8 mouse cellular contexts compared by ENCODE assay signal in the genomic region with DNA sequence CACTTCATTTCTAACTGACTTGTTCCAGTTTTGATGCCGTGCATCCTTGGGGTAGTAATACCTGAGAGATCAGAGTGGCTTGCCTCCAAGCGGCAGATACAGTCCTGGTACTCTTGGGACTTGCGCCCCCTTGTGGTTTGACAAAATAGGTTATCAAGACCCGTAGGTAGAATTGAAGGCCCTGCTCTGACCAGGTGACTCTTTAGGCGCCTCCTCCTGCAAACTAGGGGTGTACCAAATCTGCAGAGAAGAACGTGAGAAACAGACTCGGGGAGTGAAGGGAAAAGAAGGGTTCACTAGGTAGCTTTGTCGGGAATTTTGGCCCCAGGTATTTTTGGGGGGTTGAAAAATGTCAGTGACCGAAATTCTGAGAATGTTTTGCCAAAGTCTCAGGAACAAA. TPM values are rescaled to one million over a fixed set of nuclear protein-coding genes. Genes with fewer than 3 reads are reported as not detected.
DNase-seq lines count a peak whose midpoint lies in the region; ATAC-seq and TF ChIP-seq lines count a peak whose summit lies in the region.

No protein-coding gene starts in this region.

- in situ Hi-C loops in CH12.LX (cut with MboI; ENCODE audit: low pct_ligation_motif_present, low pct_unique_long_range_greater_than_20kb, low sequenced_read_pairs) = no loop called here

- H3K9me3 ChIP-seq in CH12.LX (replicated peaks; ENCODE audit: low read length) = no peaks in the 10 kb centered on the region
- H3K9me3 ChIP-seq in forebrain, embryonic 10.5 days = no peaks in the 10 kb centered on the region
- H3K9me3 ChIP-seq in heart, embryonic 15.5 days (replicated peaks) = no peaks in the 10 kb centered on the region
- H3K9me3 ChIP-seq in liver, embryonic 14.5 days (ENCODE audit: control insufficient read depth, low read length) = no peaks in the 10 kb centered on the region
- H3K9me3 ChIP-seq in stomach, embryonic 15.5 days = no peaks in the 10 kb centered on the region

- ATAC-seq in heart, embryonic 15.5 days (replicated peaks; ENCODE audit: insufficient number of reproducible peaks, insufficient read depth, low FRiP score, low read depth) = peak; percentile 54; the same call in 1 of the 2 replicates
- ATAC-seq in liver, embryonic 14.5 days (ENCODE audit: insufficient read depth) = peak; percentile 78
- ATAC-seq in stomach, embryonic 15.5 days (ENCODE audit: insufficient read depth, low FRiP score, low read depth) = peak; percentile 67

- H3K27me3 ChIP-seq in CH12.LX (replicated peaks) = no peaks in the 10 kb centered on the region
- H3K27me3 ChIP-seq in forebrain, embryonic 10.5 days (ENCODE audit: poor library complexity, severe bottlenecking) = no peaks in the 10 kb centered on the region
- no peaks in the 10 kb centered on the region for H3K27me3 ChIP-seq in heart, embryonic 15.5 days
- no peaks in the 10 kb centered on the region for H3K27me3 ChIP-seq in liver, embryonic 14.5 days (ENCODE audit: control insufficient read depth, insufficient read depth, low read length)
- H3K27me3 ChIP-seq in stomach, embryonic 15.5 days (replicated peaks) = no peaks in the 10 kb centered on the region

- no peaks in the 10 kb centered on the region for H3K79me2 ChIP-seq in CH12.LX (replicated peaks; ENCODE audit: control insufficient read depth, extremely low read depth, insufficient read depth, poor library complexity, severe bottlenecking)

- 4% methylated on average over 9 of the region's 9 CpGs for WGBS in forebrain, embryonic 10.5 days
- WGBS in heart, embryonic 15.5 days = 5% methylated on average over 9 of the region's 9 CpGs
- 1% methylated on average over 9 of the region's 9 CpGs for WGBS in liver, embryonic 14.5 days (ENCODE audit: insufficient replicate concordance)
- 6% methylated on average over 9 of the region's 9 CpGs for WGBS in stomach, embryonic 15.5 days

- peak overlapping the region; percentile 99 for H3K4me2 ChIP-seq in CH12.LX (ENCODE audit: insufficient read depth, low read depth, poor library complexity, severe bottlenecking)
- H3K4me2 ChIP-seq in heart, embryonic 15.5 days = peak overlapping the region; percentile 54
- H3K4me2 ChIP-seq in liver, embryonic 14.5 days (ENCODE audit: low read depth) = peak overlapping the region; percentile 53
- peak overlapping the region; percentile 47 for H3K4me2 ChIP-seq in stomach, embryonic 15.5 days

- no peaks in the 10 kb centered on the region for H3K36me3 ChIP-seq in CH12.LX (replicated peaks in 1 of 2; ENCODE audit: control insufficient read depth in 1 of 2, insufficient read depth in 1 of 2, low read length in 1 of 2)
- H3K36me3 ChIP-seq in forebrain, embryonic 10.5 days (replicated peaks) = no peaks in the 10 kb centered on the region
- H3K36me3 ChIP-seq in heart, embryonic 15.5 days = no peaks in the 10 kb centered on the region
- no peaks in the 10 kb centered on the region for H3K36me3 ChIP-seq in liver, embryonic 14.5 days (replicated peaks; ENCODE audit: control insufficient read depth, insufficient read depth, low read depth)
- no peaks in the 10 kb centered on the region for H3K36me3 ChIP-seq in stomach, embryonic 15.5 days

- H3K27ac ChIP-seq in CH12.LX (ENCODE audit: insufficient read depth, low read depth) = peak overlapping the region; percentile 86
- H3K27ac ChIP-seq in forebrain, embryonic 10.5 days = peak overlapping the region; percentile 84
- peak overlapping the region; percentile 55 for H3K27ac ChIP-seq in heart, embryonic 15.5 days
- no peak overlapping the region for H3K27ac ChIP-seq in liver, embryonic 14.5 days
- peak overlapping the region; percentile 59; the same call in 1 of the 2 replicates for H3K27ac ChIP-seq in stomach, embryonic 15.5 days

- dilution Hi-C loops in CH12.LX (cut with MboI; ENCODE audit: extremely low pct_ligation_motif_present, extremely low pct_unique_long_range_greater_than_20kb, low sequenced_read_pairs) = no loop called here

- H3K4me3 ChIP-seq in CH12.LX (replicated peaks in 1 of 3; ENCODE audit: low read depth in 2 of 3, low read length in 2 of 3, poor library complexity in 1 of 3) = peak overlapping the region in 1 of 3 experiments; percentile 14
- H3K4me3 ChIP-seq in forebrain, embryonic 10.5 days = peak overlapping the region; percentile 40
- H3K4me3 ChIP-seq in heart, embryonic 15.5 days = peak overlapping the region; percentile 2
- H3K4me3 ChIP-seq in liver, embryonic 14.5 days (ENCODE audit: insufficient read depth in 1 of 2, low read depth in 2 of 2, low read length in 2 of 2) = peak overlapping the region; percentile 24 to 25
- H3K4me3 ChIP-seq in stomach, embryonic 15.5 days (replicated peaks) = peak overlapping the region; percentile 5

- TF ChIP-seq RAD21 in CH12.LX (IDR thresholded peaks at IDR 0.05; ENCODE audit: low read depth, low read length) = peak; percentile 68

- no peak for TF ChIP-seq EP300 in CH12.LX (IDR thresholded peaks at IDR 0.05; ENCODE audit: low read length)
- TF ChIP-seq EP300 in liver, embryonic 14.5 days (IDR thresholded peaks at IDR 0.05; ENCODE audit: low read depth) = 0 out of 2 replicates have a peak, but pooled peaks have one; percentile 5

- TF ChIP-seq POLR2A in CH12.LX (IDR thresholded peaks at IDR 0.05; ENCODE audit: low read depth, low read length) = no peak; the same call in 1 of the 2 replicates

- DNase-seq in CH12.LX (ENCODE audit: extremely low read depth) = peak; percentile 94
- DNase-seq in c-Kit-positive CD71-negative TER-119-negative erythroid progenitor cells, embryonic 14.5 days (ENCODE audit: low read depth) = peak; percentile 82
- peak; percentile 80 for DNase-seq in forebrain, embryonic 10.5 days (ENCODE audit: extremely low spot score, low spot score)
- peak; percentile 87 for DNase-seq in kidney, postnatal 14 days
- peak; percentile 70 to 75 (median 74) for DNase-seq in liver, embryonic 14.5 days (ENCODE audit: low read depth in 3 of 3, low spot score in 3 of 3)
- DNase-seq in neural tube, embryonic 10.5 days (ENCODE audit: extremely low spot score, low spot score) = peak; percentile 78

- peak; percentile 62 to 91 for TF ChIP-seq CTCF in CH12.LX (conservative IDR thresholded peaks at IDR 0.05 in 1 of 2, IDR thresholded peaks at IDR 0.05 in 1 of 2; ENCODE audit: low read depth in 2 of 2, low read length in 2 of 2)
- TF ChIP-seq CTCF in liver, embryonic 14.5 days (IDR thresholded peaks at IDR 0.05; ENCODE audit: low read depth) = peak; percentile 88

- peaks cover 24 to 66% of the 10 kb centered on the region in 2 experiments for H3K4me1 ChIP-seq in CH12.LX (ENCODE audit: control insufficient read depth in 1 of 2, insufficient read depth in 2 of 2)
- H3K4me1 ChIP-seq in forebrain, embryonic 10.5 days = peaks cover 40% of the 10 kb centered on the region
- peaks cover 31% of the 10 kb centered on the region for H3K4me1 ChIP-seq in heart, embryonic 15.5 days (replicated peaks)
- H3K4me1 ChIP-seq in liver, embryonic 14.5 days (replicated peaks; ENCODE audit: control insufficient read depth in 2 of 2, insufficient read depth in 2 of 2, low read length in 1 of 2) = peaks cover 5 to 14% of the 10 kb centered on the region in 2 experiments; a peak in 3 of 4 replicates
- peaks cover 13% of the 10 kb centered on the region for H3K4me1 ChIP-seq in stomach, embryonic 15.5 days

- peak overlapping the region; percentile 88 for H3K9ac ChIP-seq in CH12.LX (ENCODE audit: insufficient read depth, low read depth)
- 0 out of 2 replicates have a peak overlapping the region, but pooled peaks have one; percentile 12 for H3K9ac ChIP-seq in heart, embryonic 15.5 days
- peak overlapping the region; percentile 61 for H3K9ac ChIP-seq in liver, embryonic 14.5 days (replicated peaks)
- no peak overlapping the region for H3K9ac ChIP-seq in stomach, embryonic 15.5 days

TF ChIP-seq in CH12.LX, 34 proteins besides CTCF, POLR2A, EP300 and RAD21:
- TF ChIP-seq TCF12 (IDR thresholded peaks at IDR 0.05; ENCODE audit: low read depth, low read length) (0 out of 2 replicates have a peak, but pooled peaks have one; percentile 28), MAX (IDR thresholded peaks at IDR 0.05; ENCODE audit: low read length) (0 out of 2 replicates have a peak, but pooled peaks have one; percentile 19), CHD1 (IDR thresholded peaks at IDR 0.05; ENCODE audit: low read depth, low read length) (0 out of 2 replicates have a peak, but pooled peaks have one; percentile 56), SIN3A (IDR thresholded peaks at IDR 0.05; ENCODE audit: low read length) (peak; percentile 67; the same call in 1 of the 2 replicates), ZKSCAN1 (IDR thresholded peaks at IDR 0.05; ENCODE audit: borderline replicate concordance, low read depth, low read length) (no peak), ZC3H11A (IDR thresholded peaks at IDR 0.05; ENCODE audit: low read depth, low read length) (no peak; the same call in 1 of the 2 replicates), IRF4 (IDR thresholded peaks at IDR 0.05; ENCODE audit: low read depth, low read length) (peak; percentile 63), HCFC1 (IDR thresholded peaks at IDR 0.05; ENCODE audit: low read depth, low read length) (peak; percentile 25; the same call in 1 of the 2 replicates), NELFE (IDR thresholded peaks at IDR 0.05; ENCODE audit: low read depth, low read length) (peak; percentile 46; the same call in 1 of the 2 replicates), GABPA (IDR thresholded peaks at IDR 0.05; ENCODE audit: insufficient replicate concordance, low read depth, low read length) (no peak), MXI1 (IDR thresholded peaks at IDR 0.05; ENCODE audit: low read depth, low read length) (no peak; the same call in 1 of the 2 replicates), MEF2A (IDR thresholded peaks at IDR 0.05; ENCODE audit: borderline replicate concordance, low read depth, low read length) (no peak; the same call in 1 of the 2 replicates), MYC (IDR thresholded peaks at IDR 0.05; ENCODE audit: low read depth, low read length) (0 out of 2 replicates have a peak, but pooled peaks have one; percentile 41), SMC3 (IDR thresholded peaks at IDR 0.05; ENCODE audit: low read depth, low read length) (peak; percentile 87), JUND (conservative IDR thresholded peaks at IDR 0.05; ENCODE audit: low read depth, low read length) (0 out of 2 replicates have a peak, but pooled peaks have one; percentile 13), JUN (IDR thresholded peaks at IDR 0.05; ENCODE audit: insufficient read depth, low read depth, low read length) (no peak)

RNA-seq across cellular contexts. Expression of a gene that starts 7.9 kb away (rescaled TPM):
- total RNA-seq in CH12.LX (2012; rRNA removed) (48.8 and 51.4 TPM in 2 replicates), CH12.LX (2014; rRNA removed) (62.7 and 76.0 TPM in 2 replicates)
- 131 and 147 TPM in 2 replicates for polyA plus RNA-seq in CH12.LX (2012; ENCODE audit: insufficient read length, low read depth)
- 0.67 TPM in 1 of 2 replicates, not detected in the other for polyA plus RNA-seq in forebrain, embryonic 10.5 days (2016; fragmentation: Nextera tagmentation; extraction: Ambion mirVana)
- 7.2 and 7.5 TPM in 2 replicates for polyA plus RNA-seq in heart, embryonic 15.5 days (2015; fragmentation: Nextera tagmentation; extraction: Ambion mirVana)
- polyA plus RNA-seq in liver, embryonic 14.5 days (2012; rRNA removed) = 2.8 and 3.6 TPM in 2 replicates
- polyA plus RNA-seq in liver, embryonic 14.5 days (2014; fragmentation: Nextera tagmentation; extraction: Ambion mirVana) = 19.0 and 20.8 TPM in 2 replicates
- 30.9 and 34.6 TPM in 2 replicates for polyA plus RNA-seq in stomach, embryonic 15.5 days (2015; fragmentation: Nextera tagmentation; extraction: Ambion mirVana)

Comparison
In these comparisons a context has a peak if more than half of its experiments do, and no peak if none do; other contexts are left out.
1. H3K4me2 ChIP-seq: peak in every context shown above with its lines; median percentile 99 in CH12.LX; 54 in heart, embryonic 15.5 days; 53 in liver, embryonic 14.5 days; 47 in stomach, embryonic 15.5 days.